Mouse (Mus musculus) stomach, embryonic 15.5 days (tissue): ENCODE data around the gene Usp2. TPM values are rescaled to one million over a fixed set of nuclear protein-coding genes. Genes with fewer than 3 reads are reported as not detected.

Experiments
- ATAC-seq: fragments of 200-750 bp; cut with Nextera tagmentation; 2 replicates; pipeline ENCODE4 v1.8.0; 2017; ENCODE audit warnings: low read depth, moderate number of reproducible peaks, moderate TSS enrichment; ENCODE audit not compliant: insufficient read depth, low FRiP score
- H3K27ac ChIP-seq: fragments of 300-500 bp; sonication (generic); 2 replicates; pipeline ENCODE4 v1.5.1; 2015; ENCODE audit warnings: mild to moderate bottlenecking, inconsistent platforms
- H3K27me3 ChIP-seq: fragments of 300-500 bp; sonication (generic); replicated peaks from 2 replicates; pipeline ENCODE4 v1.6.1; 2015; ENCODE audit warnings: inconsistent platforms
- H3K36me3 ChIP-seq: fragments of 300-500 bp; sonication (generic); 2 replicates; pipeline ENCODE4 v1.6.1; 2015; ENCODE audit warnings: inconsistent platforms
- H3K4me1 ChIP-seq: fragments of 300-500 bp; sonication (generic); 2 replicates; pipeline ENCODE4 v1.6.1; 2015; ENCODE audit warnings: inconsistent platforms
- H3K4me2 ChIP-seq: fragments of 300-500 bp; sonication (generic); 2 replicates; pipeline ENCODE4 v1.6.1; 2015; ENCODE audit warnings: mild to moderate bottlenecking, inconsistent platforms
- H3K4me3 ChIP-seq: fragments of 300-500 bp; sonication (generic); replicated peaks from 2 replicates; pipeline ENCODE4 v1.5.1; 2015; ENCODE audit warnings: inconsistent platforms
- H3K9ac ChIP-seq: fragments of 300-500 bp; sonication (generic); 2 replicates; pipeline ENCODE4 v1.6.1; 2015; ENCODE audit warnings: inconsistent platforms
- H3K9me3 ChIP-seq: fragments of 300-500 bp; sonication (generic); 2 replicates; pipeline ENCODE4 v1.6.1; 2016; ENCODE audit warnings: inconsistent platforms
- WGBS: fragments of 180-500 bp; shearing (Covaris S2); methylation state at CpG from one replicate; pipeline ENCODE4 v1.1.7; 2015; 5-methylcytosine and 5-hydroxymethylcytosine counted together
- polyA plus RNA-seq: library from polyadenylated mRNA; unstranded; fragments of >200 nt; fragmentation: Nextera tagmentation; extraction: Ambion mirVana; gene quantifications from 2 replicates; pipeline ENCODE4 v1.2.1, GENCODE M21; 2015

Usp2 gene
- polyA plus RNA-seq, 1 experiment from 2014 or later = 12.0 TPM

GRCm38 (mm10) chr9:44041511-44042395 lies 25.1 kb upstream of the Usp2 start:
- Histone ChIP-seq H3K36me3 (no peaks in the 10 kb centered on the region), H3K4me1 (peaks cover 10% of the 10 kb centered on the region), H3K27me3 (peaks cover 26% of the 10 kb centered on the region), H3K27ac (no peak overlapping the region), H3K4me3 (no peak overlapping the region), H3K9me3 (no peaks in the 10 kb centered on the region), H3K9ac (no peak overlapping the region), H3K4me2 (no peak overlapping the region)
- WGBS = 79% methylated on average over 7 of the region's 7 CpGs
- ATAC-seq = no peak

- Histone ChIP-seq H3K4me1 (peaks cover 10% of the 10 kb centered on the region), H3K36me3 (no peaks in the 10 kb centered on the region), H3K27ac (no peak overlapping the region), H3K4me2 (no peak overlapping the region), H3K9me3 (no peaks in the 10 kb centered on the region), H3K9ac (no peak overlapping the region), H3K4me3 (no peak overlapping the region), H3K27me3 (peaks cover 26% of the 10 kb centered on the region)
- ATAC-seq = no peak
- 76% methylated on average over 1 of the region's 1 CpGs for WGBS
Measured at GRCm38 (mm10) chr9:44042396-44042680, 24.5 kb upstream of the Usp2 start.

GRCm38 (mm10) chr9:44042836-44043707 lies 23.7 kb upstream of the Usp2 start, which contains the start of gene Thy1:
TSS of gene Thy1 (plus strand) at chr9:44043384.
- H3K4me3 ChIP-seq = peak within 1 kb of the TSS; percentile 28
- peaks cover 10% of the 10 kb centered on the region for H3K4me1 ChIP-seq
- no peak within 1 kb of the TSS for H3K9ac ChIP-seq
- H3K27ac ChIP-seq = no peak within 1 kb of the TSS
- no peaks in the 10 kb centered on the region for H3K36me3 ChIP-seq
- peak within 1 kb of the TSS; percentile 51 for H3K4me2 ChIP-seq
- H3K27me3 ChIP-seq = peaks cover 26% of the 10 kb centered on the region
- ATAC-seq = peak; percentile 43
- WGBS = 2% methylated on average over 30 of the region's 30 CpGs
- no peaks in the 10 kb centered on the region for H3K9me3 ChIP-seq

- Histone ChIP-seq H3K27ac (no peak overlapping the region), H3K4me2 (peak overlapping the region; percentile 51)
- WGBS = 6% methylated on average over 23 of the region's 23 CpGs
Measured at GRCm38 (mm10) chr9:44043708-44044425, 23.0 kb upstream of the Usp2 start.

GRCm38 (mm10) chr9:44044426-44045157 lies 22.2 kb upstream of the Usp2 start:
- H3K9ac ChIP-seq = no peak overlapping the region
- H3K9me3 ChIP-seq = no peaks in the 10 kb centered on the region
- H3K27me3 ChIP-seq = peaks cover 26% of the 10 kb centered on the region
- H3K4me3 ChIP-seq = no peak overlapping the region
- peaks cover 10% of the 10 kb centered on the region for H3K4me1 ChIP-seq
- H3K36me3 ChIP-seq = no peaks in the 10 kb centered on the region
- H3K27ac ChIP-seq = no peak overlapping the region
- H3K4me2 ChIP-seq = no peak overlapping the region
- no peak for ATAC-seq
- 41% methylated on average over 14 of the region's 14 CpGs for WGBS

More at GRCm38 (mm10) chr9:44043708-44044425, 23.0 kb upstream of the Usp2 start:
- Histone ChIP-seq H3K27me3 (peaks cover 26% of the 10 kb centered on the region), H3K4me1 (peaks cover 10% of the 10 kb centered on the region), H3K9ac (no peak overlapping the region), H3K9me3 (no peaks in the 10 kb centered on the region), H3K4me3 (peak overlapping the region; percentile 28), H3K36me3 (no peaks in the 10 kb centered on the region)
- ATAC-seq = no peak

GRCm38 (mm10) chr9:44045158-44045883 lies 21.5 kb upstream of the Usp2 start:
- Histone ChIP-seq H3K4me3 (no peak overlapping the region), H3K4me1 (peaks cover 10% of the 10 kb centered on the region), H3K4me2 (no peak overlapping the region), H3K27me3 (peaks cover 26% of the 10 kb centered on the region), H3K9me3 (no peaks in the 10 kb centered on the region), H3K9ac (no peak overlapping the region), H3K27ac (no peak overlapping the region), H3K36me3 (no peaks in the 10 kb centered on the region)
- 65% methylated on average over 3 of the region's 3 CpGs for WGBS
- no peak for ATAC-seq

- H3K36me3 ChIP-seq = no peaks in the 10 kb centered on the region
- H3K27ac ChIP-seq = no peak overlapping the region
- no peaks in the 10 kb centered on the region for H3K9me3 ChIP-seq
- WGBS = 83% methylated on average over 5 of the region's 5 CpGs
- no peak for ATAC-seq
- peaks cover 26% of the 10 kb centered on the region for H3K27me3 ChIP-seq
- H3K4me2 ChIP-seq = no peak overlapping the region
- H3K4me1 ChIP-seq = peaks cover 10% of the 10 kb centered on the region
- no peak overlapping the region for H3K4me3 ChIP-seq
- H3K9ac ChIP-seq = no peak overlapping the region
Measured at GRCm38 (mm10) chr9:44045884-44046272, 20.9 kb upstream of the Usp2 start.

GRCm38 (mm10) chr9:44046426-44046825 lies 20.4 kb upstream of the Usp2 start:
- WGBS = 86% methylated on average over 12 of the region's 12 CpGs
- no peaks in the 10 kb centered on the region for H3K9me3 ChIP-seq
- H3K27ac ChIP-seq = no peak overlapping the region
- no peak overlapping the region for H3K4me2 ChIP-seq
- no peak overlapping the region for H3K4me3 ChIP-seq
- H3K36me3 ChIP-seq = no peaks in the 10 kb centered on the region
- no peak overlapping the region for H3K9ac ChIP-seq
- H3K27me3 ChIP-seq = peaks cover 26% of the 10 kb centered on the region
- H3K4me1 ChIP-seq = peaks cover 10% of the 10 kb centered on the region
- no peak for ATAC-seq

- Histone ChIP-seq H3K9me3 (no peaks in the 10 kb centered on the region), H3K36me3 (no peaks in the 10 kb centered on the region), H3K4me2 (no peak overlapping the region), H3K4me3 (no peak overlapping the region), H3K27ac (no peak overlapping the region), H3K27me3 (peaks cover 23% of the 10 kb centered on the region), H3K4me1 (peaks cover 10% of the 10 kb centered on the region), H3K9ac (no peak overlapping the region)
- 43% methylated on average over 6 of the region's 6 CpGs for WGBS
- no peak for ATAC-seq
Measured at GRCm38 (mm10) chr9:44047071-44047470, 19.8 kb upstream of the Usp2 start.

- Histone ChIP-seq H3K9ac (no peak overlapping the region), H3K27ac (no peak overlapping the region), H3K4me1 (peaks cover 10% of the 10 kb centered on the region), H3K36me3 (no peaks in the 10 kb centered on the region), H3K4me2 (no peak overlapping the region), H3K27me3 (peaks cover 21% of the 10 kb centered on the region), H3K9me3 (no peaks in the 10 kb centered on the region), H3K4me3 (no peak overlapping the region)
- 72% methylated on average over 14 of the region's 14 CpGs for WGBS
- ATAC-seq = no peak
Measured at GRCm38 (mm10) chr9:44047571-44048490, 19.0 kb upstream of the Usp2 start.
